Mouse (Mus musculus): Measurements from ENCODE around the gene Spag8. TPM values are rescaled to one million over a fixed set of nuclear protein-coding genes. Genes with fewer than 3 reads are reported as not detected.

Gene Spag8
- polyA plus RNA-seq, 1 experiment from 2014 or later, result 0.74 TPM

DNA sequence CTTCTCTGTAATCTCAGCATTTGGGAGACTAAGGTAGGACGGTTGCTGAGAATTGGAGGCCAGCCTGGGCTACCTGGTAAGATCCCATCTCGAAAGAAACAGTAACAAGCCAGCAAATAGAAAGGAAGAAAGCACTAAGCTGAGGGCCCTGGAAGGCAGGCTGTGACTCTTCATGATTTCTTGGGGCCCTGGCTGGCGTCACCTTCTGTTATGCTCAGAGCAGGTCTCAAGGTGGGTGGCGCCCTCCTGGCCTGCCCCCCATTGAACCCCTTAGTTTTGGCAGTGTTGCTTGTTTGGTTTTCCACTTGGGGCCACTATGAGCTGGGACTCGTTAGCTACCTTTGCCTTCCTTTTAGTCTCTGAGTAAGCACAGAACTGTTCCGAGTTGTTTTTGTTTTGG is 16.6 kb downstream of the Spag8 start:
- WGBS, result 76% methylated on average over 6 of the region's 6 CpGs
- Histone ChIP-seq H3K9me3 (ENCODE audit: control insufficient read depth, low read length) (no peaks in the 10 kb centered on the region), H3K4me2 (ENCODE audit: low read length) (no peak overlapping the region), H3K27me3 (replicated peaks; ENCODE audit: control insufficient read depth, insufficient read depth, low read length) (no peaks in the 10 kb centered on the region), H3K9ac (ENCODE audit: low read length) (no peak overlapping the region), H3K4me3 (ENCODE audit: low read depth, low read length) (no peak overlapping the region), H3K27ac (ENCODE audit: low read depth) (no peak overlapping the region), H3K4me1 (replicated peaks; ENCODE audit: control insufficient read depth, insufficient read depth, low read length) (peaks cover 14% of the 10 kb centered on the region), H3K36me3 (ENCODE audit: control insufficient read depth, insufficient read depth, low read length) (no peaks in the 10 kb centered on the region)
- ATAC-seq (replicated peaks; ENCODE audit: low FRiP score, low TSS enrichment, low read depth) (no peak), DNase-seq (ENCODE audit: low spot score) (peak; percentile 44)

DNA sequence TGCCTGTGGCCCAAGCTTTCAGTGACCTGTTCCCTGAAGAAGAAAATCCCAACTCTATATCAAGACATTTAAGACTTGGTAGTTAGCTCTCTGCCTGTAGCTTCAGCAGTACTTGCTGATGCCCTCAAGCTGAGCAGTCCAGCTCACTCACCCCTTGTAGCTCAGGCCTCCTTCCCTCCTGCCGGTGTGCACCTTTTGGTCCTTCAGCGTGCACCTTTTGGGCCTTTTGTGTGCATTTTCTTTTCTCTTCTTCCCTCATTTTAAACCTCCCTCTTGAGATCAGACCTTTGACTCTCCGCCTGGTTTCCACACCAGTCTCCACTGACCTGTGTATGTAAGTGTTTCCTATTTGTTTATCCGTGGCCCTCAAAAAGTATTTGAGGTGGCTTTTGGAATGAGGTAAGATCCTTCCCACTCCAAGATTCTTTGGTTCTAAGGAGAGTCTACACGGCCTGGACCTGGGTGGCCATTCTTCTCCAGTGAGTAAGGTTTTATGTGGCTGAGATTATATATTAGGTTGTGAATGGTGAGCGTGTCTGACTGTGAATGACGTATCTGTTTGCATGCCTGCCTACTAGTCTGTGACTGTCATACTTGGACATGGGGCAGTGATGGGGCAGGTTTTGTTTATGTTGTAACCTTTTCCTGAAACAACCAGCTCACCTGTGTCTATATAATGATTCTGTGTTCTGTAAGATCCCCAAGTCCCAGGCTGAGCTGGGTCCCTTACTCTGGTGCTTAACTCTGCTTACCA is 18.6 kb downstream of the Spag8 start:
- no peak overlapping the region for H3K4me2 ChIP-seq (ENCODE audit: low read length)
- H3K9ac ChIP-seq (ENCODE audit: low read length), result no peak overlapping the region
- H3K36me3 ChIP-seq (ENCODE audit: control insufficient read depth, insufficient read depth, low read length), result no peaks in the 10 kb centered on the region
- DNase-seq (ENCODE audit: low spot score), result peak; percentile 34
- no peak for ATAC-seq (replicated peaks; ENCODE audit: low FRiP score, low TSS enrichment, low read depth)
- H3K27me3 ChIP-seq (replicated peaks; ENCODE audit: control insufficient read depth, insufficient read depth, low read length), result no peaks in the 10 kb centered on the region
- WGBS, result 92% methylated on average over 7 of the region's 7 CpGs
- no peaks in the 10 kb centered on the region for H3K9me3 ChIP-seq (ENCODE audit: control insufficient read depth, low read length)
- H3K4me3 ChIP-seq (ENCODE audit: low read depth, low read length), result no peak overlapping the region
- peaks cover 24% of the 10 kb centered on the region for H3K4me1 ChIP-seq (replicated peaks; ENCODE audit: control insufficient read depth, insufficient read depth, low read length)
- H3K27ac ChIP-seq (ENCODE audit: low read depth), result no peak overlapping the region

- Histone ChIP-seq H3K36me3 (ENCODE audit: control insufficient read depth, insufficient read depth, low read length) (no peaks in the 10 kb centered on the region), H3K4me3 (ENCODE audit: low read depth, low read length) (no peak overlapping the region), H3K9me3 (ENCODE audit: control insufficient read depth, low read length) (no peaks in the 10 kb centered on the region), H3K4me1 (replicated peaks; ENCODE audit: control insufficient read depth, insufficient read depth, low read length) (peaks cover 24% of the 10 kb centered on the region), H3K27ac (ENCODE audit: low read depth) (no peak overlapping the region), H3K4me2 (ENCODE audit: low read length) (no peak overlapping the region), H3K27me3 (replicated peaks; ENCODE audit: control insufficient read depth, insufficient read depth, low read length) (no peaks in the 10 kb centered on the region), H3K9ac (ENCODE audit: low read length) (no peak overlapping the region)
- ATAC-seq (replicated peaks; ENCODE audit: low FRiP score, low TSS enrichment, low read depth) (no peak), DNase-seq (ENCODE audit: low spot score) (peak; percentile 45)
- WGBS, result 96% methylated on average over 2 of the region's 2 CpGs
These were observed 19.7 kb downstream of the Spag8 start for GRCm38 (mm10) chr4:43633736-43634135.

DNA sequence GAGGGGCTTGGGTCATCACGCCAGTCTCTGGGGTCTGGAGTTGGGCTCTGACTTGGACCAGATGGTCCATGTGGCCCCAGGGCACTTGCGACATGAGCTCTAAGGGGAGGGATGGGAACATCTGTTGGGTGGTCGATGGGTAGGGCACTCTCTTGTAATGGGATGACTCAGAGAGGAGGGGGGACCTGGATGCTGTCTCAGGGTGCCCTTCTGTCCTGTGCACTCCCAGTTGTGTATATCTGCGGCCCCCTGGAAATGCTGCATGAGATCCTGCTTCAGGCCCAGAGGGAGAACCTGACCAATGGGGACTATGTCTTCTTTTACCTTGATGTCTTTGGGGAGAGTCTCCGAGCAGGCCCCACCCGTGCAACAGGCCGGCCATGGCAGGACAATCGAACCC is 20.1 kb downstream of the Spag8 start:
- ATAC-seq (replicated peaks; ENCODE audit: low FRiP score, low TSS enrichment, low read depth) (no peak), DNase-seq (ENCODE audit: low spot score) (no peak)
- H3K27ac ChIP-seq (ENCODE audit: low read depth), result no peak overlapping the region
- 85% methylated on average over 8 of the region's 8 CpGs for WGBS
- peak overlapping the region; percentile 84; the same call in 1 of the 2 replicates for H3K4me2 ChIP-seq (ENCODE audit: low read length)
- no peak overlapping the region for H3K9ac ChIP-seq (ENCODE audit: low read length)
- H3K4me3 ChIP-seq (ENCODE audit: low read depth, low read length), result no peak overlapping the region
- peaks cover 24% of the 10 kb centered on the region for H3K4me1 ChIP-seq (replicated peaks; ENCODE audit: control insufficient read depth, insufficient read depth, low read length)
- no peaks in the 10 kb centered on the region for H3K9me3 ChIP-seq (ENCODE audit: control insufficient read depth, low read length)
- no peaks in the 10 kb centered on the region for H3K27me3 ChIP-seq (replicated peaks; ENCODE audit: control insufficient read depth, insufficient read depth, low read length)
- no peaks in the 10 kb centered on the region for H3K36me3 ChIP-seq (ENCODE audit: control insufficient read depth, insufficient read depth, low read length)

DNA sequence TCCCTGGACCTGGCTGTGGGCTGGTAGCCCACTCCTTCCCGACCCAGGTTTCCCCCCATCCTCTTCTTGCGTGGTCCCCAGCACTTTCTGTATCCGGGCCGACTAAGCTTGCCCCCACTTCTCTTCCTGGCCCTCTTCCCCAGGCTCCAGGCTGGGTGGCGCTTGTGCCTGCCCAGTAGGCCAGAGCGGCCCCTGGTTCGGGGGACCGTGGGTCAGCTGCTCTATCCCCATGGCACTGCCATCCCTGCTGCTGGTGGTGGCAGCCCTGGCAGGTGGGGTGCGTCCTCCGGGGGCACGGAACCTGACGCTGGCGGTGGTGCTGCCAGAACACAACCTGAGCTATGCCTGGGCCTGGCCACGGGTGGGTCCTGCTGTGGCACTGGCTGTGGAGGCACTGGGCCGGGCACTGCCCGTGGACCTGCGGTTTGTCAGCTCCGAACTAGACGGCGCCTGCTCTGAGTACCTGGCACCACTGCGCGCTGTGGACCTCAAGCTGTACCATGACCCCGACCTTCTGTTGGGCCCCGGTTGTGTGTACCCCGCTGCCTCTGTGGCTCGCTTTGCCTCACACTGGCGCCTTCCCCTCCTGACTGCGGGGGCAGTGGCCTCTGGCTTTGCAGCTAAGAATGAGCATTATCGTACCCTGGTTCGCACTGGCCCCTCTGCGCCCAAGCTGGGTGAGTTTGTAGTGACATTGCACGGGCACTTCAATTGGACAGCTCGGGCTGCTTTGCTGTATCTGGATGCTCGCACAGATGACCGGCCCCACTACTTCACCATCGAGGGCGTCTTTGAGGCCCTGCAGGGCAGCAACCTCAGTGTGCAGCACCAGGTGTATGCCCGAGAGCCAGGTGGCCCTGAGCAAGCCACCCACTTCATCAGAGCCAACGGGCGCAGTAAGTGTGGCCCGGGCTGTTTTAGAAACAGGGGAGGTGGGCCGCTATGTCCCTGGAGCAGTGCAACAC is 21.2 kb downstream of the Spag8 start:
- Histone ChIP-seq H3K27me3 (replicated peaks; ENCODE audit: control insufficient read depth, insufficient read depth, low read length) (no peaks in the 10 kb centered on the region), H3K36me3 (ENCODE audit: control insufficient read depth, insufficient read depth, low read length) (no peaks in the 10 kb centered on the region), H3K9ac (ENCODE audit: low read length) (peak overlapping the region; percentile 77), H3K4me2 (ENCODE audit: low read length) (peak overlapping the region; percentile 84), H3K4me1 (replicated peaks; ENCODE audit: control insufficient read depth, insufficient read depth, low read length) (peaks cover 24% of the 10 kb centered on the region), H3K27ac (ENCODE audit: low read depth) (no peak overlapping the region), H3K9me3 (ENCODE audit: control insufficient read depth, low read length) (no peaks in the 10 kb centered on the region), H3K4me3 (ENCODE audit: low read depth, low read length) (peak overlapping the region; percentile 57)
- WGBS, result 43% methylated on average over 42 of the region's 42 CpGs
- ATAC-seq (replicated peaks; ENCODE audit: low FRiP score, low TSS enrichment, low read depth) (peak; percentile 7; the same call in 1 of the 2 replicates), DNase-seq (ENCODE audit: low spot score) (peak; percentile 49)

GRCm38 (mm10) chr4:43631046-43631955 is 22.1 kb downstream of the Spag8 start, which contains the start of gene Npr2:
TSS of gene Npr2 (plus strand) at chr4:43631935.
- WGBS, result 2% methylated on average over 50 of the region's 70 CpGs
- Histone ChIP-seq H3K9ac (ENCODE audit: low read length) (peak within 1 kb of the TSS; percentile 77), H3K4me2 (ENCODE audit: low read length) (peak within 1 kb of the TSS; percentile 84), H3K4me3 (ENCODE audit: low read depth, low read length) (peak within 1 kb of the TSS; percentile 57), H3K27ac (ENCODE audit: low read depth) (peak within 1 kb of the TSS; percentile 39), H3K36me3 (ENCODE audit: control insufficient read depth, insufficient read depth, low read length) (no peaks in the 10 kb centered on the region), H3K4me1 (replicated peaks; ENCODE audit: control insufficient read depth, insufficient read depth, low read length) (peaks cover 24% of the 10 kb centered on the region), H3K27me3 (replicated peaks; ENCODE audit: control insufficient read depth, insufficient read depth, low read length) (no peaks in the 10 kb centered on the region), H3K9me3 (ENCODE audit: control insufficient read depth, low read length) (0 out of 2 replicates have a peak, but pooled peaks cover under 1% of the 10 kb centered on the region)
- ATAC-seq (replicated peaks; ENCODE audit: low FRiP score, low TSS enrichment, low read depth), result peak; percentile 58
- peak; percentile 78 for DNase-seq (ENCODE audit: low spot score)

GRCm38 (mm10) chr4:43630671-43631045 is 22.7 kb downstream of the Spag8 start:
- peak overlapping the region; percentile 11; the same call in 1 of the 2 replicates for H3K27ac ChIP-seq (ENCODE audit: low read depth)
- DNase-seq (ENCODE audit: low spot score), result no peak
- no peak for ATAC-seq (replicated peaks; ENCODE audit: low FRiP score, low TSS enrichment, low read depth)

More at GRCm38 (mm10) chr4:43630671-43631045, 22.7 kb downstream of the Spag8 start:
- Histone ChIP-seq H3K4me3 (ENCODE audit: low read depth, low read length) (peak overlapping the region; percentile 57), H3K9ac (ENCODE audit: low read length) (peak overlapping the region; percentile 77; the same call in 1 of the 2 replicates), H3K9me3 (ENCODE audit: control insufficient read depth, low read length) (peaks cover 3% of the 10 kb centered on the region; the same call in 1 of the 2 replicates), H3K4me1 (replicated peaks; ENCODE audit: control insufficient read depth, insufficient read depth, low read length) (peaks cover 24% of the 10 kb centered on the region), H3K4me2 (ENCODE audit: low read length) (peak overlapping the region; percentile 84), H3K27me3 (replicated peaks; ENCODE audit: control insufficient read depth, insufficient read depth, low read length) (no peaks in the 10 kb centered on the region), H3K36me3 (ENCODE audit: control insufficient read depth, insufficient read depth, low read length) (no peaks in the 10 kb centered on the region)
- WGBS, result 28% methylated on average over 5 of the region's 5 CpGs
